Mouse (Mus musculus) adrenal gland, postnatal 4 days (tissue): ENCODE results near the gene Carnmt1. TPM values are rescaled to one million over a fixed set of nuclear protein-coding genes. Genes with fewer than 3 reads are reported as not detected.

Experiments
- DNase-seq, 2 experiments: peaks; one replicate each; pipeline ENCODE4 v3.0.0; 2021 to 2022; ENCODE audit warnings: low spot score in 2 of 2, mixed read lengths in 2 of 2
- long read RNA-seq, 2 experiments: library from polyadenylated mRNA; stranded (forward); transcript quantifications; one replicate each; pipeline ENCODE4 v2.0.0; 2021
- total RNA-seq, 2 experiments: library from RNA; stranded (reverse); gene quantifications; 2 replicates each; pipeline ENCODE4 v1.2.3; 2021

Gene Carnmt1
- total RNA-seq, result 10 to 100 TPM; 17.3 to 19.1 TPM
- long read RNA-seq, experiment 1, full-length matches to known transcripts, result 14 of 24 reads
- long read RNA-seq, experiment 1, partial matches to known transcripts, result 3 of 24 reads
- long read RNA-seq, experiment 1, other reads (novel, unspliced or antisense), result 7 of 24 reads
- long read RNA-seq, experiment 2, full-length matches to known transcripts, result 43 of 62 reads
- long read RNA-seq, experiment 2, partial matches to known transcripts, result 1 of 62 reads
- long read RNA-seq, experiment 2, other reads (novel, unspliced or antisense), result 18 of 62 reads

GRCm38 (mm10) chr19:18670608-18671007 lies at the start of gene Carnmt1:
Gene Carnmt1 (plus strand): TSS chr19:18670764.
- DNase-seq, result peak; percentile 92 to 97

GRCm38 (mm10) chr19:18623894-18624293 lies 46.7 kb upstream of the Carnmt1 start:
- no peak for DNase-seq

GRCm38 (mm10) chr19:18629589-18629988 lies 41.0 kb upstream of the Carnmt1 start:
- DNase-seq, result no peak

- DNase-seq, result no peak
Measured at GRCm38 (mm10) chr19:18630221-18631119, 40.1 kb upstream of the Carnmt1 start.

GRCm38 (mm10) chr19:18631161-18631643 lies 39.4 kb upstream of the Carnmt1 start:
- DNase-seq, result peak; percentile 43

- peak; percentile 96 for DNase-seq
Measured at GRCm38 (mm10) chr19:18631644-18632219, 38.8 kb upstream of the Carnmt1 start, which contains the start of the genes Ostf1 and Nmrk1. Gene Ostf1 (minus strand): TSS chr19:18631823. Gene Nmrk1 (plus strand): TSS chr19:18631950.

- no peak for DNase-seq
Measured at GRCm38 (mm10) chr19:18632231-18633185, 38.1 kb upstream of the Carnmt1 start.

- DNase-seq, result no peak
Measured at GRCm38 (mm10) chr19:18637954-18638353, 32.6 kb upstream of the Carnmt1 start.

- no peak for DNase-seq
Measured at GRCm38 (mm10) chr19:18638949-18639348, 31.6 kb upstream of the Carnmt1 start.

GRCm38 (mm10) chr19:18639552-18639951 lies 31.0 kb upstream of the Carnmt1 start:
- DNase-seq, result no peak

- no peak for DNase-seq
Measured at GRCm38 (mm10) chr19:18641001-18641400, 29.6 kb upstream of the Carnmt1 start.

GRCm38 (mm10) chr19:18643411-18643810 lies 27.2 kb upstream of the Carnmt1 start:
- no peak for DNase-seq

GRCm38 (mm10) chr19:18644084-18644483 lies 26.5 kb upstream of the Carnmt1 start:
- DNase-seq, result no peak

GRCm38 (mm10) chr19:18646397-18646796 lies 24.2 kb upstream of the Carnmt1 start:
- DNase-seq, result no peak

GRCm38 (mm10) chr19:18646853-18647420 lies 23.6 kb upstream of the Carnmt1 start:
- DNase-seq, result no peak

GRCm38 (mm10) chr19:18647775-18648557 lies 22.6 kb upstream of the Carnmt1 start:
- DNase-seq, result no peak

GRCm38 (mm10) chr19:18648558-18648945 lies 22.0 kb upstream of the Carnmt1 start:
- DNase-seq, result no peak

GRCm38 (mm10) chr19:18649955-18650354 lies 20.6 kb upstream of the Carnmt1 start:
- DNase-seq, result no peak

GRCm38 (mm10) chr19:18650473-18650872 lies 20.1 kb upstream of the Carnmt1 start:
- no peak for DNase-seq
